Mouse (Mus musculus) intestine, embryonic 14.5 days (tissue): ENCODE data around the gene Sash1. TPM values are rescaled to one million over a fixed set of nuclear protein-coding genes. Genes with fewer than 3 reads are reported as not detected.

ENCODE experiments used
- ATAC-seq: fragments of 200-750 bp; cut with Nextera tagmentation; replicated peaks from 2 replicates; pipeline ENCODE4 v1.8.0; 2017; ENCODE audit warnings: low read depth, moderate number of reproducible peaks, moderate TSS enrichment, moderate library complexity; ENCODE audit not compliant: low FRiP score, low TSS enrichment
- DNase-seq: peaks from one replicate; pipeline ENCODE4 v3.0.0-alpha.2; 2018; ENCODE audit warnings: low spot score
- H3K27ac ChIP-seq: fragments of 300-500 bp; sonication (generic); 2 replicates; pipeline ENCODE4 v1.5.1; 2014; ENCODE audit warnings: low read depth, mild to moderate bottlenecking, control low read depth
- H3K27me3 ChIP-seq: fragments of 300-500 bp; sonication (generic); replicated peaks from 2 replicates; pipeline ENCODE4 v1.6.1; 2014; ENCODE audit warnings: low read length, control low read depth; ENCODE audit not compliant: control insufficient read depth, insufficient read depth
- H3K36me3 ChIP-seq: fragments of 300-500 bp; sonication (generic); 2 replicates; pipeline ENCODE4 v1.6.1; 2014; ENCODE audit warnings: low read length, control low read depth; ENCODE audit not compliant: control insufficient read depth, insufficient read depth
- H3K4me1 ChIP-seq: fragments of 300-500 bp; sonication (generic); replicated peaks from 2 replicates; pipeline ENCODE4 v1.6.1; 2014; ENCODE audit warnings: low read length, control low read depth, mixed read lengths; ENCODE audit not compliant: control insufficient read depth, insufficient read depth
- H3K4me2 ChIP-seq: fragments of 300-500 bp; sonication (generic); 2 replicates; pipeline ENCODE4 v1.6.1; 2014; ENCODE audit warnings: low read length
- H3K4me3 ChIP-seq: fragments of 300-500 bp; sonication (generic); 2 replicates; pipeline ENCODE4 v1.5.1; 2014; ENCODE audit warnings: low read depth, low read length, control low read depth, mixed read lengths
- H3K9ac ChIP-seq: fragments of 300-500 bp; sonication (generic); 2 replicates; pipeline ENCODE4 v1.6.1; 2014; ENCODE audit warnings: mild to moderate bottlenecking, low read length
- H3K9me3 ChIP-seq: fragments of 300-500 bp; sonication (generic); 2 replicates; pipeline ENCODE4 v1.6.1; 2016; ENCODE audit warnings: low read length, control low read depth; ENCODE audit not compliant: control insufficient read depth
- WGBS: fragments of 180-500 bp; shearing (Covaris S2); extraction: QIAGEN DNeasy Blood & Tissue Kit; methylation state at CpG from one replicate; pipeline ENCODE4 v1.1.7; 2014; 5-methylcytosine and 5-hydroxymethylcytosine counted together
- polyA plus RNA-seq: library from polyadenylated mRNA; unstranded; fragments of >200 nt; fragmentation: Nextera tagmentation; extraction: Ambion mirVana; gene quantifications from 2 replicates; pipeline ENCODE4 v1.2.1, GENCODE M21; 2014

Sash1 gene
- polyA plus RNA-seq, 1 experiment from 2014 or later: 6.9 TPM

DNA sequence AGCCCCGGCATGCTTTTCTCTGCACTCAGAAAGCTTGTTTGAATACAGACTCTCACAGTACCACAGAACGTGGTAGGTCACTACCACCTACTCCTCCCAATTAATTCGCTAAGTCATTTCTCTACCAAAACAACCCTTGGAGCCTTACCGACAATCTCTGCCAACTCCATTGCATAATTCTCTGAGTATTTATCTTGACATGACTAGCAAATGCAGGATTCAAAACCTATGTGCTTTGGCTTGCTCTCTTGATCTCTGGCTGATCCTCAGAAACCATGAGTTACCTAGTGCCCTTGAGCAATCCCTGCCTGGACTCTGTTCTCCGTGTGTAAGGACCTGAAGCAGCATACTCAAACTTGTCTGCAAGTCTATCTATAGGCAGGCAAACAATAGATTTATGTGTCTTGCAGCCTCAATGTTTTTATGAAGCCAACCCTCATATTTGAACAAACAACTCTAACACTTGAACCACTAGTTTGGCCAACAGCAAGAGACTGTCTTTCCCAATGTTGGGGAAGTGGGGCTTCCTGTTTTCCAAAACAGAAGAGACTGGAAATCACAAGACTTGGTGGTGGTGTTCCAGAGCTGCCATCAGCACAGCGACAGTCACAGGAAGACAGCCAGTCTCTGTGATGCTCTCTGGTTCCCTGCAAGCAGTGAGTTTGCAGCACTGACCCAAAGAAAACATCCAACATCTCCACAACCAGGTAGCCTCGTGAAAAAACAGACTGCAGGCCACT lies 12.1 kb downstream of the Sash1 start:
- Histone ChIP-seq H3K36me3 (no peaks in the 10 kb centered on the region), H3K4me1 (peaks cover 3% of the 10 kb centered on the region; the same call in 1 of the 2 replicates), H3K9ac (no peak overlapping the region), H3K27me3 (no peaks in the 10 kb centered on the region), H3K4me3 (no peak overlapping the region), H3K4me2 (no peak overlapping the region), H3K9me3 (no peaks in the 10 kb centered on the region), H3K27ac (no peak overlapping the region)
- ATAC-seq: no peak
- DNase-seq: no peak
- WGBS: 73% methylated on average over 7 of the region's 7 CpGs

DNA sequence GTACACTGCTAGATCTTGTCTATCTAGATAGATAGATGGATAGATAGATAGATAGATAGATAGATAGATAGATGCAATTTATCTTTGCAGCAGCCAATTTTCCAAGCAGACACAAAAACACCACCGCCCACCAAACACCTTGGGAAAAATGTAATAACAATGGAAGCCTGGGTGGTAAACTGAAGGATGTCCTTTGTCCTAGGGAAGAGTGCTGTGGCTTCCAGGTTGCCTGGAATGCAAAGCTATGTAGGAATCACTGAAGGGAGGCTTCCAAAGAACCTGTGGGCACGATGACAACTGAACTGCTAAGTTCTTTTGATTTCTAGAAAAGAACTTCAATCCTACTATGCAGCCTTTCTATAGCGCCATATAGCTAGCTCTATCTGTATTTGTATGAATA lies 13.1 kb downstream of the Sash1 start:
- Histone ChIP-seq H3K9ac (no peak overlapping the region), H3K4me3 (no peak overlapping the region), H3K4me2 (no peak overlapping the region), H3K9me3 (no peaks in the 10 kb centered on the region), H3K27me3 (no peaks in the 10 kb centered on the region), H3K36me3 (no peaks in the 10 kb centered on the region), H3K27ac (no peak overlapping the region), H3K4me1 (peaks cover 3% of the 10 kb centered on the region; the same call in 1 of the 2 replicates)
- ATAC-seq (no peak), DNase-seq (no peak)
- 88% methylated on average over 3 of the region's 3 CpGs for WGBS

DNA sequence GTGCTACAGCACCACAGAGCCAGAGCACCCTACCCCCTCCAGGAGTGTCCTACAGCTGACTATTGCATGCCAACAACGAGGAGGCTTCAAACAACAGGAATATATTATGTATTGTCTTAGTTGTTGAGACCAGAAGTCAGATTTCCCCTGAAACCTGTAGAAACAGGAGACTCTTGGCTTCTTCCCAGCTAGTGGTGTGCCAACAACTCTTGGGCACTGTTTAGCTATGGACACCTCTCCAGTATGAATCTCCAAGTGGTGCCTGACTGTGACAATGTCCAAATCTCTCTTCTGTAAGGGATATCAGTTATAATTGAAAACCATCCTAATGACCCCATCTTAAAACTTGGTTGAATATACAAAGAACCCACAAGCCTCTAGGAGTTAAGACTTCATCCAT lies 13.9 kb downstream of the Sash1 start:
- H3K27me3 ChIP-seq: no peaks in the 10 kb centered on the region
- H3K4me2 ChIP-seq: no peak overlapping the region
- H3K9ac ChIP-seq: no peak overlapping the region
- H3K4me3 ChIP-seq: no peak overlapping the region
- no peak overlapping the region for H3K27ac ChIP-seq
- H3K9me3 ChIP-seq: no peaks in the 10 kb centered on the region
- WGBS: 70% methylated on average over 1 of the region's 1 CpGs
- no peaks in the 10 kb centered on the region for H3K36me3 ChIP-seq
- peaks cover 3% of the 10 kb centered on the region; the same call in 1 of the 2 replicates for H3K4me1 ChIP-seq
- DNase-seq: no peak
- ATAC-seq: no peak

DNA sequence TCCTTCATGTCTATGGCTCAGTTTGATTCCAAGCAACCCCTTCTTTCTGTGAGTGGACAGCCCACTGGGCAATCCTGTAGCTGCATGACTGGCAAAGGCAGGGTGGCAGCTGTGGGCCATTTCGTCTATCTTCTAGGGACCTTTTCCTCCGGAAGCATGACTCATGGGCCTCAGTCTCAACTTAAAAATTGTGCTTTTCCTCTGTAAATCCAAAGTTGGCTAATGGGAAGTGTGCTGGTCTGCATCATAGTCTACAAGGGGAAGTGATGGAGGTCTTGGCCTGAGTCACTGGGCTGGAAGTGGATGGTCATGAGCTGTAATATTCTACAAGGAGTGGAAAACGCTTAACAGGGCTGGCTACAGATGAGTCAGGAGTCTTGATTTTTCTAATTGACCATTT lies 15.5 kb downstream of the Sash1 start:
- H3K9ac ChIP-seq: no peak overlapping the region
- H3K9me3 ChIP-seq: no peaks in the 10 kb centered on the region
- H3K27me3 ChIP-seq: no peaks in the 10 kb centered on the region
- H3K27ac ChIP-seq: no peak overlapping the region
- no peak overlapping the region for H3K4me2 ChIP-seq
- H3K36me3 ChIP-seq: no peaks in the 10 kb centered on the region
- WGBS: 85% methylated on average over 3 of the region's 3 CpGs
- ATAC-seq (no peak), DNase-seq (no peak)
- H3K4me3 ChIP-seq: no peak overlapping the region
- peaks cover 3% of the 10 kb centered on the region; the same call in 1 of the 2 replicates for H3K4me1 ChIP-seq

DNA sequence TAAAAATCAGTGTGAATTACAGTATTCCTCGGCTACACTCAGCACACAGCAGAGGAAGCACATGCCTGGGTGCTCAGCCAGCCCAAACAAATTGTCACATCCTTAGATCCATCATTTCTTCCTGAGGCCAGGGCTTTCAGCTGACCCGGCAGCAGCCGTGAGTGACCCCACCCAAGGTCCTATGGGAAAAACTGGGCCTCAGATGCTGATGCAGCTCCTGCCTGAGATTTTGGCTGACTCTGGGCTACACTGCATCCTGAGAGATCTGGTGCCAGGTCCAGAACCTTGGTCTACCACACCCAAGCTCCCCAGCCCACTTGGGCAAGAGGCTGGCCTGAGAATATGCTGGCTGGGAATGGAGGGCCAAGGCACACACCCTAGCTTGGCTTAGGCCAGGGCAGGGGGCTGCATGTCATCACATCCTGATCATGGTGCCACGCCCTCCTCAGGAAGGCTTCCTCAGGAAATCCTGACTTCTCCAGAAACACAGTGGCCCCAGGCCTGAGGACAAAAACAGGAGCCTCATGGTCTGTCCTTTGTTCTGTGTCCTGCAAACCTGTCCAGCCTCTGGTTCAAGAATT lies 19.7 kb downstream of the Sash1 start:
- no peaks in the 10 kb centered on the region for H3K9me3 ChIP-seq
- H3K4me1 ChIP-seq: no peaks in the 10 kb centered on the region
- no peaks in the 10 kb centered on the region for H3K36me3 ChIP-seq
- no peaks in the 10 kb centered on the region for H3K27me3 ChIP-seq
- ATAC-seq (no peak), DNase-seq (no peak)
- no peak overlapping the region for H3K4me3 ChIP-seq
- no peak overlapping the region; the same call in 1 of the 2 replicates for H3K27ac ChIP-seq
- no peak overlapping the region for H3K9ac ChIP-seq
- 48% methylated on average over 4 of the region's 4 CpGs for WGBS
- no peak overlapping the region for H3K4me2 ChIP-seq

DNA sequence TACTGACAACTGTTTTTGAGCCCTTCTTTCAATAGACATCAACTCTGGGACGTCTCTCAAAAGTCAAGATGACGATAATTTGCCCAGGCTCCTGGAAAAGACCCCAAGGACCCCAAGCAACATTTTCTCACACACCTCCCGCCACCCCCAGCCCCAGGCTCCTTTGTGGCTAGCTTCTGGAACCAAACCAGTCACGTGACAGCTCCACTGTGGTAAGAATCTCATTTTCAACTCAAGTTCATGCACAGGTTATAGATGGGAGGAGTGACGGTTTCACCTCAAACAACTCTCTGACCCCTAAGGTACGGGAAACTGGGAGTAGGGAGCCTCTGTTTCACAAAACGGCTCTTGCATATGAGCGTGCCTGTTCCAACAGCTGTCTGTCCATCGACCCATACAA lies 25.2 kb downstream of the Sash1 start:
- Histone ChIP-seq H3K4me1 (0 out of 2 replicates have a peak, but pooled peaks cover 3% of the 10 kb centered on the region), H3K4me3 (no peak overlapping the region), H3K9me3 (no peaks in the 10 kb centered on the region), H3K9ac (no peak overlapping the region), H3K27me3 (no peaks in the 10 kb centered on the region), H3K4me2 (no peak overlapping the region), H3K27ac (no peak overlapping the region), H3K36me3 (no peaks in the 10 kb centered on the region)
- no peak for ATAC-seq
- DNase-seq: no peak
- WGBS: 86% methylated on average over 9 of the region's 9 CpGs

DNA sequence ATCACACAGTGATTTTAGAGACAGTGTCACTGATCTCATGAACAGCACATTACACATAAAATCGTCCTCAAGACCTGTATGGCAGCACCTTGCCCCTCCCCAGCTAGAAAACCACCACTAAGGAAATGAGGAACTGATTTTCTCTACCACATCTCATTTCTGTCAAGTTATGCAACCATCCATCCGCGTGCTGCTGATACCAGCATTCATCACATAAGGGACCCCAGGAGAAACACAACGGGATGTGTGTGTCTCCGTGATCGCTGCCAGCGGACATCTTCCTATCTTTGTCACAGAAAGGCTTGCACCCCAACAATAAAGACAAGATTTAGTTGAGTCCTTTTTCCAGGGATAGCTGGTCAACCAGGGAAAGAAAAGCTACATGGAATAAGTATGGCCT lies 27.2 kb downstream of the Sash1 start:
- H3K4me2 ChIP-seq: no peak overlapping the region
- no peaks in the 10 kb centered on the region for H3K9me3 ChIP-seq
- H3K27me3 ChIP-seq: no peaks in the 10 kb centered on the region
- ATAC-seq (no peak), DNase-seq (no peak)
- WGBS: 93% methylated on average over 7 of the region's 7 CpGs
- 0 out of 2 replicates have a peak, but pooled peaks cover 13% of the 10 kb centered on the region for H3K4me1 ChIP-seq
- H3K36me3 ChIP-seq: no peaks in the 10 kb centered on the region
- H3K4me3 ChIP-seq: no peak overlapping the region
- no peak overlapping the region for H3K9ac ChIP-seq
- H3K27ac ChIP-seq: no peak overlapping the region

DNA sequence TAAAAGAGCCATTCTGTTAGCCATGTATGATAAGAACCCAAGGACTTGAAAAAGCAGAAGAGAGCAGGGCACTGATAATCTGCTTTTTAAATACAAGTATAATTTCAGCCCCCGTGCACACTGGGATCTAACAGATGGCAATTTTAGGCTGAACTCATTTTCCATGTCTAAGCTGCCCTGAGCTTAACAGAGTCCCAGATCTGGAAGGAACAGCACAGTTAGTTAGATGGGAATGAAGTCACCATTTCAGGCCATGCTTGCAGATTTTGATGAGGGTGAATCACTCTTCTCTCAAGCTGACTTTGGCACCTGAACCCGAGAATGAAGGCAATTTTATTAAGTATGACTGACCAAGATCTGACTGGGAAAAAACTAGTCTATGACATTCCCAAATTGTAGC lies 28.9 kb downstream of the Sash1 start:
- no peaks in the 10 kb centered on the region for H3K36me3 ChIP-seq
- no peak overlapping the region for H3K27ac ChIP-seq
- H3K27me3 ChIP-seq: no peaks in the 10 kb centered on the region
- DNase-seq (no peak), ATAC-seq (no peak)
- no peak overlapping the region for H3K4me3 ChIP-seq
- H3K9ac ChIP-seq: no peak overlapping the region
- no peaks in the 10 kb centered on the region for H3K9me3 ChIP-seq
- H3K4me1 ChIP-seq: peaks cover 13% of the 10 kb centered on the region; the same call in 1 of the 2 replicates
- WGBS: 80% methylated on average over 2 of the region's 2 CpGs
- no peak overlapping the region for H3K4me2 ChIP-seq

DNA sequence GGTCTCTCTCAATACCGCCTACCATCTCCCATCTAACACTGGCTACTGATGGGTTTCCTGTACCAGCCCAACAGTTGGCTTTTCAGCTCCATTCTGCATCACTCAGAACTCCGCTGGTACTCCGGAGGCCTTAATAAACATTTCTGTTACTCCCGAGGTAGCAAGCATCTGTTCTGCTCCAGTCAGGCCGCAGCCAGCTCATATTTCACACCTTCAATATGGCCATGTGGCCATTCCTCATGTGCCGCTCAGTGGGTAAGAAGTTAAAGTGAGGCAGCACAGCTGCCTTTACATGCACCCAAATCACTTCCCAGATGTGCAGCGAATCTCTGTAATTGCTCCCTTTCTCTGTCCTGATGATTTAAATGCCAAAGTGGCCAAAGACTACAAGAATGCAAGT lies 32.5 kb downstream of the Sash1 start:
- no peaks in the 10 kb centered on the region for H3K9me3 ChIP-seq
- peaks cover 10% of the 10 kb centered on the region; the same call in 1 of the 2 replicates for H3K4me1 ChIP-seq
- H3K27ac ChIP-seq: no peak overlapping the region
- peaks cover 7% of the 10 kb centered on the region; the same call in 1 of the 2 replicates for H3K36me3 ChIP-seq
- no peak overlapping the region for H3K4me3 ChIP-seq
- H3K27me3 ChIP-seq: no peaks in the 10 kb centered on the region
- H3K4me2 ChIP-seq: no peak overlapping the region
- no peak for DNase-seq
- ATAC-seq: no peak
- no peak overlapping the region for H3K9ac ChIP-seq
- 41% methylated on average over 7 of the region's 7 CpGs for WGBS
